Mouse (Mus musculus) lung, adult 18-20 months (tissue): ENCODE measurements around the gene Camta1.

Experiments
- DNase-seq, 2 experiments: peaks; one replicate each; pipeline ENCODE4 v3.0.0; 2022; ENCODE audit warnings: mixed read lengths in 2 of 2

The Camta1 gene

GRCm38 (mm10) chr4:151096334-151097103, 765.2 kb downstream of the Camta1 start:
- no peak for DNase-seq

DNA sequence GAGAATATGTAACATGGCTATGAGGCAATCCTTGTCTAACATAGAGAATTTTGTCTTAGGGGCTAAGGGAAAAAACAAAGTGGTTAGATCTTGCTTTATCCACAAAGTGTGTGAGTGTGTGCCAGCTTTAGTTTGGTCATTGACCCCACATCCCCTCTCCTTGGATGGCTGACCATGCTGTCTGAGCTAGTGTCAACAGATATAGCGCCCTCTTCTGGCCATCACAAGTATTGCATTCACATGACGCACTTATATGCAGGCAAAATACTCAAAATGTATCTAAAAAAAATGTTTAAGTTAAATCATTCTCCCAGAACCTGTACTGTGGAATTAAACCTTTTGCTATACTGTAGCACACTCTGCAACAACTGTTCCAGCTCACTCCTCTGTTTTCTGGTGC, 766.5 kb downstream of the Camta1 start:
- peak in 1 of 2 experiments; percentile 4 for DNase-seq

DNA sequence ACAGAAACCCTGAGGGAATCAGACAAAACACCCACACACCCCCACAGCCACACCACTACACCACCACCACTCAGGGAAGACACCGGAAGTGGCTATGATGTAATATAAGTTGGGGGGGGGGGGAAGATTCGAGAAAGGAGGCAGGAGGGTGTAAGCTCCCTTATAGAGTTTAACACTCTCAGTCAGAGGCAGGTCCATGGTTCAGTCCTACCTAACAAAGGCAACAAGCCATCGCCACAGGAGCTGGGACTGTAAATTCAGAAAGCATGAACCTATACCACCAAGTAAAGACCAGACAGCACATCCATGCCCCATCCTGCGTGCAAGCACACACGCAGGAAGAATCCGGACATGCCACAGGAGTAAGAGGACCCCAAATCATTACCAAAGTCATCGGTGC, 772.4 kb downstream of the Camta1 start, which contains the start of gene Gm13090:
Gene Gm13090, plus strand, starts transcription at position 301 of the 400 bp plus-strand sequence.
- no peak for DNase-seq

DNA sequence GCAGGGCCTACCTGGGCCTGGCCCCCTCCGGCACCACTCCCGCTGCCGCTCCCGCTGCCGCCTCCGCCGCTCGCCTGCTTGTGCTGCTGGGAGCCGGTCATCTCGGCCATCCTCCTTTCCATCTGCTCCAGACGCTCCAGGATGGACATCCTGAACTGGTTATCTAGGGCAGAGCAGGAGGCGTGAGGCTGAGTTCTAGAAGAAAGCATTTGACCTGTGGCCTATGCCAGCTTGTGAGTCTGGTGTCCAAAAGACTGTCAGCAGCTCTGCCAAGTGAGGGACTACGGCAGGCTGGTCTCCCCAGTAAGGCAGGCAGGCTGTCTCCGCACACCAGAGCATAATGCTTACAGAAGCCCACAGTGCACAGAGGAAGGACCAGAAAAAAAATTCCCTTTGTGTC, 772.9 kb downstream of the Camta1 start:
- no peak for DNase-seq

GRCm38 (mm10) chr4:151087358-151087757, 774.3 kb downstream of the Camta1 start:
- DNase-seq: no peak

GRCm38 (mm10) chr4:151083027-151083426, 778.6 kb downstream of the Camta1 start:
- DNase-seq: no peak

DNA sequence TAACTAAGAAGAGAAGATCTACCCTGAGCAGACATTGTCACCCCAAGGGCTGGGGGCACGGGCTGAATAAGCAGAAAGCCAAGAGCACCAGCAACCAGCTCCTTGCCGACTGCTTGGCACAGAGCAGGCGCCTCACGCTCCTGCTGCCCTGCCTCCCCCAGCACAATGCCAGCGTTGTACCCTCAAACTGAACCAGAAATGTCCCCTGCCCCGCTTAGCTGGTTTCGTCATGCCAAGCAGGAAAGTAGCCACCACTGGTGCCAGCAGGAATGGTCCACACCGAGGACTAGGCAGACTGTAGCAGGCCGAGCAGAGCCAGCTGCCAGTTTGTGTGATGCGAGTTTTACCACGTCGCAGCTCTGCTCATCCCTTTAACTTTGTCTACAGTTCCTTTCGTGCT, 779.7 kb downstream of the Camta1 start:
- no peak for DNase-seq

DNA sequence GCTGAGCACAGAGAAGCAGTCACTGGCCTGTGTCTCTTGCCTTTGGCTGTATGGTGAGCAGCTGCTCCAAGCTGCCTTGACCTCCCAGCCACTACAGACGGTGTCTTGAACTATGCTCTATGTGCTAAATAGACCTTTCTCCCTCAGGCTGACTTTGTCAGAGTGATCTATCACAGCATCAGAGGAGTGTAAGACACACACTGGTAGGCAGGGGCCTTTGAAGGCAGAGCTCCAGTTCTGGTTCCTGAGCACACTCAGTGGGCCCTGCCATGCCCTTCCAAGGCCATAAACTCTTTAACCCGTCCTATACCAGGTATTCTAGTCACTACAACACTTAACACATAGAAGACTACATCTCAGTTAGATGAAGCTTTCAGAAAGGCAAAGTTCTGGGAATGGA, 780.3 kb downstream of the Camta1 start:
- DNase-seq: no peak

GRCm38 (mm10) chr4:151074817-151075216, 786.9 kb downstream of the Camta1 start:
- DNase-seq: no peak

- peak; percentile 56 to 66 for DNase-seq
These were observed 788.5 kb downstream of the Camta1 start for GRCm38 (mm10) chr4:151073108-151073744.

GRCm38 (mm10) chr4:151070962-151071361, 790.7 kb downstream of the Camta1 start:
- DNase-seq: no peak

GRCm38 (mm10) chr4:151068751-151069150, 792.9 kb downstream of the Camta1 start:
- no peak for DNase-seq

DNA sequence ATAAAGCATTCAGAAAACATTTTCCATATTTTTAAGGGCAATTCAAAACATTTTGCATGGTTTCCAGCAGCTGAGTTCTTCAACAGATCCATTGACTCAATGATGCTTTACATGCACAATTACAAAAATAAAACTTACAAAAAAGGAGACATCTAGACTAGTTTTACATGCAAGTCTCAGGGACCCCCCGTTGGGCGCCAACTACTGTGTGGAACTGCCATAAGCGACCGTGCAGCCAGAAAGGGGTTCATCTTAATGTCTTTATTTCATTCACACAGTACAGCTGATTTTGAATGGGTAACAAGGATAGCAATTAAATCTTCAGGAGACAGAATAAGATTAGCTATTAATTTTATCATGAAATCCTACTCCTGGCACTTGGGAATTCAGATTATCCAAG, 802.1 kb downstream of the Camta1 start:
- DNase-seq: no peak

DNA sequence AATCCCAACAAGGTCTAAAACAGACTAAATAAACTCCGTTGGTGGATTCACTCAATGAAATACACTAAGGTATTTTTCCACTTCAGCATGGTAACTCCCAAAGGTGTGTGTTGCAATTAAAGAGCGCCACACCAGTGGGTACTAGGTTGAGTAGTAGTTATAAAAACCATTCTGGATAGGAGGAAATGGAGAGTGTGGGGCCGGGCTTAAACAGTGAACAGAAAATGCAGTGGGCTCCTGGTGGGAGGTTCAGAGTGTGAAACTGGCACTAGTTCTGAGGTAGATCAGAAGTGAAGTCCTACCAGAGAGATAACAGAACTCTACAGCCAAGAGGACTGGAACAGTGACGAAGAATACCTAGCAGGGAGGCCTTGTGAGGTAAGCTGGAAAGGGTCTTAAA, 803.0 kb downstream of the Camta1 start:
- DNase-seq: no peak

GRCm38 (mm10) chr4:151057347-151058321, 804.0 kb downstream of the Camta1 start, which contains the start of gene Vamp3:
Gene Vamp3 (minus strand): TSS chr4:151057963.
- peak; percentile 98 to 99 for DNase-seq

GRCm38 (mm10) chr4:151051162-151051561, 810.5 kb downstream of the Camta1 start:
- no peak for DNase-seq

DNA sequence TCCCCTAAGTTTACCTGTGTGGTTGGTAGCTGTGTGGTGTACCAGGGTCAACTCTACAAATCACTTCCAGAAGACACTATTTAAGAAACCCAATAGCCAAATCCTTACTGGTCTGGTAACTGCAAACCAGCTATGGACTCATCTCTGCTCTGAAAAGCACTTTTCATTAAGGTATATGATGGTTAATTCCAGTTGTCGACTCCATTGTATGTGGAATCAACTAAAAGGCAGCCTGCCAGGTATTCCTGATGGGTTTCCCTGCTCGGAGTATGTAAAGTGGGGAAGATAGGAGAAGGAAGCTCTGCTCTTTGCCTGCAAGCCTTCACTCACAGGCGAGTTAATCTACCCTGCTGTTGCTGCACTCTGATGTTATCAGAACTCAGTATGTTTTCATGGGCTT, 815.2 kb downstream of the Camta1 start:
- DNase-seq: no peak

DNA sequence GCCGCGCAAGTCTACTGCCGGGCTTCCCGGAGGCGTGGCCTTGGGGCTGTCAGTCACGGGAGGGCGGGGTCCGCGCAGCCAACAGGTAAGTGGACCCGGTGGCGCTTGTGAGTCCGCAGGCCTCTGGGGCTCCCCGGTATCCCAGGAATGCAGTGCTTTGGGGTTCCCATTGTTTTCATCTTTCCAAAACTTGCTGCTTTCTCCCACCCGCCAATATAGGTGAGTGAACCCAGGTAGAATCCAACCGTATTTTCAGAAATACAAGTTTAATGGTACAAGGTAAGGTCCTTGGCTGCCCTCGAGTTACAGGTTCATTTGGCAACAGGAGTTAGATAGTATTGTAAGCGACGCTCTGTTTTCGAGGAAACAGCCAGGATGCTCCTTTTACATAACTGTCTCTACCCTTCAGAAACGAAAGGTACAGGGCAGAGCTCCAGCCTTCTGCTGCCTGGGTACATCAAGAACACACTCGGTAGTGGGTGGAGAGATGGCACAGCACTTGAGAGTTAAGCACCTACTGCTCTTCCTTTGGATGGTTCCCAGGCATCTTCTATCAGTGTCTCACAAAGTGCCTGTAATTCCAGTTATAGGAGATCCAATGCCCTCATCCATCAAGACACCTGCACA, 816.6 kb downstream of the Camta1 start:
- no peak for DNase-seq

- DNase-seq: peak; percentile 97 to 98
These were observed 817.4 kb downstream of the Camta1 start, which contains the start of gene Per3 for GRCm38 (mm10) chr4:151044037-151044943. Gene Per3 (minus strand): TSS chr4:151044665.

DNA sequence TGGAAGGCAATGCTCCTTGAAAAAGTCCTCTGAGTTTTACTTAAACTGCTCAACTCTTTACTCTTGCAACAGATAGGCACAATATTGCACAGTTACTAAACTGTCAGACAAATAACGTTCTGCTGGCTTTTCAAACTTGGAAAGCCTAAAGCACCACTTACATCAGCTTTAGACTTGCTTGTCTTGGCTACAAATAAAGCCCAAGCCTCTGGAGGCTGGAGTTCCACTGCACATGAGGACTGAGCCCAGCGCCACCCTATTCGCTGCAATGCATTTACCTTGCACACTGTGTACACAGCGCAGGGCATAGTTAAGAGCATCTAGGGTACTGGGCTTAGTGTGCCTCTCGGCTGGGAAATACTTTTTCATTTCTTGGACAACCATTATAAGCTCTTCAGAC, 818.4 kb downstream of the Camta1 start:
- peak; percentile 74 to 81 for DNase-seq

GRCm38 (mm10) chr4:151041506-151041905, 820.2 kb downstream of the Camta1 start:
- DNase-seq: no peak
